Mouse (Mus musculus) neural tube, embryonic 11.5 days (tissue): ENCODE data around the gene Kmt2d. TPM values are rescaled to one million over a fixed set of nuclear protein-coding genes. Genes with fewer than 3 reads are reported as not detected.

ENCODE experiments used
- ATAC-seq: fragments of 200-750 bp; cut with Nextera tagmentation; 2 replicates; pipeline ENCODE4 v1.8.0; 2017; ENCODE audit warnings: moderate number of reproducible peaks, mild to moderate bottlenecking, moderate TSS enrichment, moderate library complexity; ENCODE audit not compliant: insufficient read depth, low FRiP score, low TSS enrichment
- DNase-seq: peaks from one replicate; pipeline ENCODE4 v3.0.0-alpha.2; 2015; ENCODE audit warnings: low spot score
- H3K27ac ChIP-seq: fragments of 300-500 bp; sonication (generic); 2 replicates; pipeline ENCODE4 v1.5.1; 2014; ENCODE audit warnings: low read depth, mild to moderate bottlenecking, low read length
- H3K27me3 ChIP-seq: fragments of 300-500 bp; sonication (generic); 2 replicates; pipeline ENCODE4 v1.6.1; 2014; ENCODE audit warnings: mild to moderate bottlenecking, low read length, mixed read lengths; ENCODE audit not compliant: control insufficient read depth, insufficient read depth
- H3K36me3 ChIP-seq: fragments of 300-500 bp; sonication (generic); 2 replicates; pipeline ENCODE4 v1.6.1; 2014; ENCODE audit warnings: mild to moderate bottlenecking, low read length, moderate library complexity, mixed read lengths; ENCODE audit not compliant: control insufficient read depth, insufficient read depth
- H3K4me1 ChIP-seq: fragments of 300-500 bp; sonication (generic); 2 replicates; pipeline ENCODE4 v1.6.1; 2014; ENCODE audit warnings: low read length, mixed read lengths; ENCODE audit not compliant: control insufficient read depth, insufficient read depth
- H3K4me2 ChIP-seq: fragments of 300-500 bp; sonication (generic); 2 replicates; pipeline ENCODE4 v1.6.1; 2014; ENCODE audit warnings: low read depth, mild to moderate bottlenecking, moderate library complexity
- H3K4me3 ChIP-seq: fragments of 300-500 bp; sonication (generic); 2 replicates; pipeline ENCODE4 v1.5.1; 2014; ENCODE audit warnings: low read depth, low read length
- H3K9ac ChIP-seq: fragments of 300-500 bp; sonication (generic); 2 replicates; pipeline ENCODE4 v1.6.1; 2014; ENCODE audit warnings: mild to moderate bottlenecking, low read length
- H3K9me3 ChIP-seq: fragments of 300-500 bp; sonication (generic); 2 replicates; pipeline ENCODE4 v1.6.1; 2016; ENCODE audit warnings: low read length; ENCODE audit not compliant: control insufficient read depth
- WGBS: fragments of 180-500 bp; shearing (Covaris S2); extraction: QIAGEN DNeasy Blood & Tissue Kit; methylation state at CpG from one replicate; pipeline ENCODE4 v1.1.7; 2014; 5-methylcytosine and 5-hydroxymethylcytosine counted together
- polyA plus RNA-seq: library from polyadenylated mRNA; unstranded; fragments of >200 nt; fragmentation: Nextera tagmentation; extraction: Ambion mirVana; gene quantifications from 2 replicates; pipeline ENCODE4 v1.2.1, GENCODE M21; 2014

Kmt2d gene
- polyA plus RNA-seq, 1 experiment from 2014 or later = 14.7 TPM

- H3K27ac ChIP-seq = no peak overlapping the region
- peaks cover 20% of the 10 kb centered on the region for H3K4me1 ChIP-seq
- peaks cover 46% of the 10 kb centered on the region for H3K36me3 ChIP-seq
- WGBS = 98% methylated on average over 8 of the region's 8 CpGs
- DNase-seq (no peak), ATAC-seq (no peak)
- no peak overlapping the region for H3K9ac ChIP-seq
- no peak overlapping the region for H3K4me3 ChIP-seq
- H3K27me3 ChIP-seq = no peaks in the 10 kb centered on the region
- H3K9me3 ChIP-seq = no peaks in the 10 kb centered on the region
- no peak overlapping the region for H3K4me2 ChIP-seq
Measured at GRCm38 (mm10) chr15:98865771-98866170, 5.2 kb downstream of the Kmt2d start.

DNA sequence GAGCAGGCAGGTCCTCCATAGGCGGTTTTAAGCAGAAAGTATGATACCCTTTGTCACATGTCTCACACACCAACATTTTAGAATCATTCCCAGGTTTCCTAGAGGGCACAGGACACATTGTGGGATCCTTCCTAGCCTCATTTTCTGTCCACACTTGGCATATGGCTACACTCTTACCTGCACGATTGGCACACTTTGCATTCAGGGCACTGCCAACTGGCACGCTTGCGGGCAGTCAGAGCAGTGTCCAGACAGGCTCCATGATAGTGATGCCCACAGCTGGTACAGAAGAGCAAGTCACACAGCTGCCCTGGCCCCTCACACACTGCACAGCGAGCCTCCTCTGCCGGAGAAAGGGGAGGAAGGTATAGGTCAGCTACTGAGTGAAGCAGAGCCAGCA lies 6.1 kb downstream of the Kmt2d start:
- no peak overlapping the region for H3K27ac ChIP-seq
- H3K4me3 ChIP-seq = no peak overlapping the region
- H3K9me3 ChIP-seq = no peaks in the 10 kb centered on the region
- no peak overlapping the region for H3K4me2 ChIP-seq
- WGBS = 95% methylated on average over 6 of the region's 6 CpGs
- no peak for ATAC-seq
- H3K9ac ChIP-seq = no peak overlapping the region
- peaks cover 51% of the 10 kb centered on the region for H3K36me3 ChIP-seq
- peaks cover 19% of the 10 kb centered on the region for H3K4me1 ChIP-seq
- H3K27me3 ChIP-seq = no peaks in the 10 kb centered on the region
- no peak for DNase-seq

DNA sequence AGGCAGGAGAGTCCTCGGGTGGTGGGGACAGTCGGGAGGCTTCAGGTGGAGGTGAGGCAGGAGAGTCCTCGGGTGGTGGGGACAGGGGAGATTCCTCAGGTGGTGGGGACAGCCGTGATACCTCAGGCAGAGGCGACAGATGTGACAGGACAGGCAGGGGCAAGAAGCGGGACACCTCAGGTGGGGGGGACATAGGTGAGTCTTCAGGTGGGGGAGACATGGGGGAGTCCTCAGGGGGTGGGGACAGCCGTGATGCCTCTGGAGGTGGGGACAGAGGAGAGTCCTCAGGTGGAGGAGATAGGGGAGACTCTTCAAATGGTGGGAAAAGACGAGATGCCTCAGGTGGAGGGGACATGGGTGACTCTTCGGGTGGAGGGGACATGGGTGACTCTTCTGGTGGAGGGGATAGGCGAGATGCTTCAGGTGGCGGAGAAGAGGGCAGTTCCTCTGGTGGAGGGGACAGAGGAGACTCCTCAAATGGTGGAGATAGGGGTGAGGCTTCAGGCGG lies 7.5 kb downstream of the Kmt2d start:
- Histone ChIP-seq H3K4me1 (peaks cover 5% of the 10 kb centered on the region), H3K9me3 (no peaks in the 10 kb centered on the region), H3K9ac (no peak overlapping the region), H3K27me3 (no peaks in the 10 kb centered on the region), H3K36me3 (peaks cover 60% of the 10 kb centered on the region), H3K27ac (no peak overlapping the region), H3K4me2 (no peak overlapping the region), H3K4me3 (no peak overlapping the region)
- no peak for ATAC-seq
- WGBS = 92% methylated on average over 12 of the region's 12 CpGs
- no peak for DNase-seq

GRCm38 (mm10) chr15:98861701-98862410 lies 9.1 kb downstream of the Kmt2d start:
- H3K9ac ChIP-seq = no peak overlapping the region
- no peaks in the 10 kb centered on the region for H3K4me1 ChIP-seq
- 88% methylated on average over 20 of the region's 21 CpGs for WGBS
- H3K4me2 ChIP-seq = no peak overlapping the region
- no peak overlapping the region for H3K27ac ChIP-seq
- DNase-seq (no peak), ATAC-seq (no peak)
- H3K9me3 ChIP-seq = no peaks in the 10 kb centered on the region
- peaks cover 75% of the 10 kb centered on the region for H3K36me3 ChIP-seq
- no peak overlapping the region for H3K4me3 ChIP-seq
- no peaks in the 10 kb centered on the region for H3K27me3 ChIP-seq

- H3K9ac ChIP-seq = no peak overlapping the region
- no peak for DNase-seq
- no peak overlapping the region for H3K4me3 ChIP-seq
- peaks cover 78% of the 10 kb centered on the region for H3K36me3 ChIP-seq
- H3K4me2 ChIP-seq = no peak overlapping the region
- H3K4me1 ChIP-seq = no peaks in the 10 kb centered on the region
- no peak overlapping the region for H3K27ac ChIP-seq
- no peak for ATAC-seq
- H3K9me3 ChIP-seq = no peaks in the 10 kb centered on the region
- 93% methylated on average over 18 of the region's 18 CpGs for whole genome bisulfite sequencing
- H3K27me3 ChIP-seq = no peaks in the 10 kb centered on the region
Measured at GRCm38 (mm10) chr15:98860921-98861320, 10.1 kb downstream of the Kmt2d start.

GRCm38 (mm10) chr15:98859319-98860043 lies 11.5 kb downstream of the Kmt2d start:
- Histone ChIP-seq H3K27me3 (no peaks in the 10 kb centered on the region), H3K4me2 (no peak overlapping the region), H3K36me3 (peaks cover 77% of the 10 kb centered on the region), H3K4me3 (no peak overlapping the region), H3K4me1 (no peaks in the 10 kb centered on the region), H3K9ac (no peak overlapping the region), H3K27ac (no peak overlapping the region), H3K9me3 (no peaks in the 10 kb centered on the region)
- ATAC-seq (no peak), DNase-seq (no peak)
- 84% methylated on average over 9 of the region's 9 CpGs for WGBS

DNA sequence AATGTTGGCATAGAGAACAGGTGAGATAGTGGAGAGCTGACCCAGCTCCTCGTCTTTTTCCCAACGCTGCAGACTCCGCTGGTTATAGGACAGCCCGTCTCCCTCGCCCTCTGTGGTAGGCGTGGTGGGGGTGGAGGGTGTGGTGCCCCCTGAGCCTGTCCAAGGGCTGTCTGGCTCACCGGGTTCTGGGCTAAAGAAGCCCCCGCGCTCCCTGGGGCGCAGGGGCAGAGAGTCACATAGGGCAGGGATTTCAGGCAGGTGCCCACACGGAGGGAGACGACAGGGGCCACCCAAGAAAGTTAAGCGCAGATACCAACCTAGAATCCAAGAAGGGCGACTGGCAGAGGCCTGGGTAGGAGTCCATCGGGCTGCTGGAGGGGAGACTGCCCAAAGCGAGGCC lies 16.8 kb downstream of the Kmt2d start:
- no peak overlapping the region for H3K9ac ChIP-seq
- no peak overlapping the region for H3K4me3 ChIP-seq
- no peaks in the 10 kb centered on the region for H3K9me3 ChIP-seq
- ATAC-seq (no peak), DNase-seq (no peak)
- 95% methylated on average over 16 of the region's 16 CpGs for WGBS
- peaks cover 69% of the 10 kb centered on the region for H3K36me3 ChIP-seq
- H3K4me2 ChIP-seq = no peak overlapping the region
- H3K4me1 ChIP-seq = no peaks in the 10 kb centered on the region
- no peaks in the 10 kb centered on the region for H3K27me3 ChIP-seq
- no peak overlapping the region for H3K27ac ChIP-seq

- ATAC-seq = no peak
- Histone ChIP-seq H3K4me2 (no peak overlapping the region), H3K27me3 (no peaks in the 10 kb centered on the region), H3K36me3 (peaks cover 72% of the 10 kb centered on the region), H3K4me1 (no peaks in the 10 kb centered on the region), H3K4me3 (no peak overlapping the region), H3K9me3 (no peaks in the 10 kb centered on the region), H3K27ac (no peak overlapping the region), H3K9ac (no peak overlapping the region)
- 96% methylated on average over 27 of the region's 28 CpGs for WGBS
- no peak for DNase-seq
Measured at GRCm38 (mm10) chr15:98853161-98853937, 17.7 kb downstream of the Kmt2d start.
